Mouse (Mus musculus) hindbrain, embryonic 13.5 days (tissue): ENCODE measurements at regions not wholly inside any gene's neighbourhood (a gene's known extent, or its start where the extent isn't known, plus 50 kb on each side); places are given as distances from the start of the nearest gene placed in this dataset.
"Not testable (repeated sequence)": the region's sequence is repeated elsewhere in the genome, so short reads cannot be mapped to it uniquely, and the experiment has no call there.

ENCODE experiments used
- ATAC-seq: fragments of 200-750 bp; cut with Nextera tagmentation; 2 replicates; pipeline ENCODE4 v1.8.0; 2017; ENCODE audit warnings: moderate TSS enrichment; ENCODE audit not compliant: low FRiP score
- H3K27ac ChIP-seq: fragments of 300-500 bp; sonication (generic); 2 replicates; pipeline ENCODE4 v1.5.1; 2015; ENCODE audit warnings: inconsistent platforms, mild to moderate bottlenecking, moderate library complexity
- H3K27me3 ChIP-seq: fragments of 300-500 bp; sonication (generic); 2 replicates; pipeline ENCODE4 v1.6.1; 2015; ENCODE audit warnings: mild to moderate bottlenecking, inconsistent platforms
- H3K36me3 ChIP-seq: fragments of 300-500 bp; sonication (generic); 2 replicates; pipeline ENCODE4 v1.6.1; 2015; ENCODE audit warnings: mild to moderate bottlenecking, inconsistent platforms
- H3K4me1 ChIP-seq: fragments of 300-500 bp; sonication (generic); replicated peaks from 2 replicates; pipeline ENCODE4 v1.6.1; 2015; ENCODE audit warnings: inconsistent platforms
- H3K4me2 ChIP-seq: fragments of 300-500 bp; sonication (generic); 2 replicates; pipeline ENCODE4 v1.6.1; 2015; ENCODE audit warnings: inconsistent platforms, mild to moderate bottlenecking, moderate library complexity
- H3K4me3 ChIP-seq: fragments of 300-500 bp; sonication (generic); 2 replicates; pipeline ENCODE4 v1.5.1; 2015; ENCODE audit warnings: mild to moderate bottlenecking, inconsistent platforms
- H3K9ac ChIP-seq: fragments of 300-500 bp; sonication (generic); 2 replicates; pipeline ENCODE4 v1.6.1; 2015; ENCODE audit warnings: mild to moderate bottlenecking, inconsistent platforms
- H3K9me3 ChIP-seq: fragments of 300-500 bp; sonication (generic); 2 replicates; pipeline ENCODE4 v1.6.1; 2016; ENCODE audit warnings: inconsistent platforms
- WGBS: fragments of 180-500 bp; shearing (Covaris S2); methylation state at CpG from one replicate; pipeline ENCODE4 v1.1.7; 2015; 5-methylcytosine and 5-hydroxymethylcytosine counted together

- Histone ChIP-seq H3K27me3 (no peaks in the 10 kb centered on the region), H3K4me3 (no peak overlapping the region), H3K9me3 (no peaks in the 10 kb centered on the region), H3K27ac (no peak overlapping the region), H3K4me1 (no peaks in the 10 kb centered on the region), H3K9ac (no peak overlapping the region), H3K4me2 (no peak overlapping the region), H3K36me3 (no peaks in the 10 kb centered on the region)
- no peak for ATAC-seq
Measured at GRCm38 (mm10) chr5:12639549-12639948, 256.4 kb downstream of the Sema3d start.

DNA sequence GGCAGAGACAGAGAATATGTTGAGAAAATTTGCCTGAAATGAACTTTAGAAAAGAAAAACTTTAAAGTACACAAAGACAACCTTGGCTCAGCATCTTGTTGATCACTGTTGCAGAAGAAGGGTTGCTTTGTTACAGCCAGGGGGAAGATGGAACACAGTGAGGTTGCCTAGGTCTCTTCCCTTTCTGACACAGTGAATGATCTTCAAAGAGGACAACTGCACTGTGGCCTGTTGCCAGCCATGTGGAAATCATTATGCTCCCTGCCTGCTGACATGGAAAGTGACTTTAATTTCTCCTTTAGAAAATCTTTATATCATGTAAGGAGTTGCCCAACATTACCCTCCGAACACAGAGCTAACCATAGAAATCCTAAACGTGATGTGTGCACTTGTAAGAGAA is 263.1 kb downstream of the Sema3d start:
- H3K4me3 ChIP-seq: no peak overlapping the region
- no peak for ATAC-seq
- no peaks in the 10 kb centered on the region for H3K36me3 ChIP-seq
- H3K9me3 ChIP-seq: no peaks in the 10 kb centered on the region
- WGBS: 59% methylated on average over 2 of the region's 2 CpGs
- H3K27me3 ChIP-seq: no peaks in the 10 kb centered on the region
- no peak overlapping the region for H3K9ac ChIP-seq
- H3K27ac ChIP-seq: no peak overlapping the region
- no peaks in the 10 kb centered on the region for H3K4me1 ChIP-seq
- H3K4me2 ChIP-seq: no peak overlapping the region

GRCm38 (mm10) chr5:12673666-12674065 is 290.5 kb downstream of the Sema3d start:
- H3K27me3 ChIP-seq: no peaks in the 10 kb centered on the region
- H3K36me3 ChIP-seq: no peaks in the 10 kb centered on the region

DNA sequence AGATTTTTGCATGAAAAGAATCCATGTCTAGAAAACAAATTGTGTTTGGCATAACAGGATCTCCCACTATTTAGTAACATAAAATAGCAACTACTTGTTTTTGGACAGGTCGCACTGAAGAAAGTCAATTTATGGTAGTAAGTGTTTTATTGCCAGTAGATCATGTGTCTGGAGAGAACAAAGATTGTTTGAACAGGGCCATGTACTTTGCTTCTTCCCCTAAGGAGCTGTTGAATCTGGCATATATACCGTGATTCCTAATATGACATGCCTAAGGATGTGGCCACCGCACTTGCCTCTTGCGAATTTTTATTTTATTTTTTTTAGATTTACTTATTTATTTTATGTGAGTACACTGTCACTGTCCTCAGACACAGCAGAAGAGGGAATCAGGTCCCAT is 290.9 kb downstream of the Sema3d start:
- H3K36me3 ChIP-seq: no peaks in the 10 kb centered on the region
- ATAC-seq: no peak
- no peak overlapping the region for H3K4me3 ChIP-seq
- H3K4me2 ChIP-seq: no peak overlapping the region
- no peak overlapping the region for H3K27ac ChIP-seq
- WGBS: 91% methylated on average over 4 of the region's 4 CpGs
- H3K9me3 ChIP-seq: no peaks in the 10 kb centered on the region
- H3K4me1 ChIP-seq: no peaks in the 10 kb centered on the region
- H3K27me3 ChIP-seq: no peaks in the 10 kb centered on the region
- no peak overlapping the region for H3K9ac ChIP-seq

More at GRCm38 (mm10) chr5:12673666-12674065, 290.5 kb downstream of the Sema3d start:
- Histone ChIP-seq H3K9ac (no peak overlapping the region), H3K9me3 (no peaks in the 10 kb centered on the region), H3K4me2 (no peak overlapping the region), H3K27ac (no peak overlapping the region), H3K4me3 (no peak overlapping the region), H3K4me1 (no peaks in the 10 kb centered on the region)
- no peak for ATAC-seq
- WGBS: 87% methylated on average over 2 of the region's 2 CpGs

GRCm38 (mm10) chr5:12676712-12677111 is 293.5 kb downstream of the Sema3d start:
- no peak overlapping the region for H3K4me2 ChIP-seq
- H3K4me3 ChIP-seq: no peak overlapping the region
- H3K36me3 ChIP-seq: no peaks in the 10 kb centered on the region
- WGBS: 66% methylated on average over 3 of the region's 3 CpGs
- no peak overlapping the region for H3K9ac ChIP-seq
- no peak for ATAC-seq
- no peaks in the 10 kb centered on the region for H3K27me3 ChIP-seq
- no peaks in the 10 kb centered on the region for H3K4me1 ChIP-seq
- no peaks in the 10 kb centered on the region for H3K9me3 ChIP-seq
- no peak overlapping the region for H3K27ac ChIP-seq

DNA sequence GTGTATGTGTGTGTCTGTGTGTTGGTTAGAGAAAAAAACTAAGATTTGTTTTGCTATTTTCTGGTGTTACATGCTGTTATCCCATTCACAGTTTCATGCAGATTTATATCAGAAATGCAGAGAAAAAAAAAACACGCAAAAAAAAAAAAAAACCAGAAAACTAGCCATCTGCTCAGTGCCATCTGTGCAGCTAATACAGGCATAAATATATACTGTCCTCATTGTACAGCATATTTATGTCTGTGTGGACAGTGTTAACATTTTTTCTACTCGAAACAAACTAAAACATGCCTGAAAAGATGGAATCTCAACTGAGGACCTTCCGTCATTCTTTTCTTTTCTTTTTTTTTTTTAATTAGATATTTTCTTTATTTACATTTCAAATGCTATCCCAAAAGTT is 331.7 kb downstream of the Sema3d start:
- H3K4me1 ChIP-seq: no peaks in the 10 kb centered on the region
- peaks cover 4% of the 10 kb centered on the region; the same call in 1 of the 2 replicates for H3K36me3 ChIP-seq
- WGBS: 87% methylated on average over 3 of the region's 3 CpGs
- H3K27me3 ChIP-seq: no peaks in the 10 kb centered on the region
- no peak overlapping the region for H3K27ac ChIP-seq
- no peak overlapping the region for H3K4me3 ChIP-seq
- H3K9ac ChIP-seq: no peak overlapping the region
- ATAC-seq: no peak
- H3K9me3 ChIP-seq: peaks cover 7% of the 10 kb centered on the region
- no peak overlapping the region for H3K4me2 ChIP-seq

GRCm38 (mm10) chr5:12751514-12751913 is 368.3 kb downstream of the Sema3d start:
- no peak overlapping the region for H3K9ac ChIP-seq
- no peaks in the 10 kb centered on the region for H3K4me1 ChIP-seq
- no peak overlapping the region for H3K27ac ChIP-seq
- WGBS: 60% methylated on average over 5 of the region's 5 CpGs
- no peak overlapping the region for H3K4me3 ChIP-seq
- no peaks in the 10 kb centered on the region for H3K36me3 ChIP-seq
- no peaks in the 10 kb centered on the region for H3K27me3 ChIP-seq
- no peak for ATAC-seq
- no peak overlapping the region for H3K4me2 ChIP-seq
- H3K9me3 ChIP-seq: no peaks in the 10 kb centered on the region

GRCm38 (mm10) chr5:12759634-12760033 is 365.6 kb upstream of the Sema3a start:
- no peak overlapping the region for H3K27ac ChIP-seq
- no peak overlapping the region for H3K4me3 ChIP-seq
- H3K4me1 ChIP-seq: no peaks in the 10 kb centered on the region
- no peak for ATAC-seq
- no peak overlapping the region for H3K4me2 ChIP-seq
- H3K9ac ChIP-seq: no peak overlapping the region
- no peaks in the 10 kb centered on the region for H3K9me3 ChIP-seq
- H3K36me3 ChIP-seq: no peaks in the 10 kb centered on the region
- no peaks in the 10 kb centered on the region for H3K27me3 ChIP-seq

- no peak overlapping the region for H3K4me3 ChIP-seq
- H3K4me1 ChIP-seq: no peaks in the 10 kb centered on the region
- H3K4me2 ChIP-seq: no peak overlapping the region
- 94% methylated on average over 1 of the region's 1 CpGs for WGBS
- H3K9me3 ChIP-seq: no peaks in the 10 kb centered on the region
- ATAC-seq: no peak
- no peaks in the 10 kb centered on the region for H3K27me3 ChIP-seq
- H3K36me3 ChIP-seq: no peaks in the 10 kb centered on the region
- H3K27ac ChIP-seq: no peak overlapping the region
- no peak overlapping the region for H3K9ac ChIP-seq
Measured at GRCm38 (mm10) chr5:12767383-12767782, 357.8 kb upstream of the Sema3a start.

- Histone ChIP-seq H3K4me1 (no peaks in the 10 kb centered on the region), H3K27ac (no peak overlapping the region), H3K36me3 (no peaks in the 10 kb centered on the region), H3K4me2 (no peak overlapping the region), H3K27me3 (no peaks in the 10 kb centered on the region), H3K4me3 (no peak overlapping the region), H3K9ac (no peak overlapping the region), H3K9me3 (peaks cover 7% of the 10 kb centered on the region; the same call in 1 of the 2 replicates)
- no peak for ATAC-seq
- 88% methylated on average over 3 of the region's 3 CpGs for whole genome bisulfite sequencing
Measured at GRCm38 (mm10) chr5:12782681-12783080, 342.5 kb upstream of the Sema3a start.

GRCm38 (mm10) chr5:12808729-12809128 is 316.5 kb upstream of the Sema3a start:
- Histone ChIP-seq H3K27me3 (no peaks in the 10 kb centered on the region), H3K9ac (no peak overlapping the region), H3K36me3 (no peaks in the 10 kb centered on the region), H3K27ac (no peak overlapping the region), H3K4me1 (no peaks in the 10 kb centered on the region), H3K4me2 (no peak overlapping the region), H3K4me3 (no peak overlapping the region), H3K9me3 (no peaks in the 10 kb centered on the region)
- no peak for ATAC-seq
- WGBS: 84% methylated on average over 1 of the region's 1 CpGs

GRCm38 (mm10) chr5:12809884-12810283 is 315.3 kb upstream of the Sema3a start:
- no peak overlapping the region for H3K9ac ChIP-seq
- no peaks in the 10 kb centered on the region for H3K4me1 ChIP-seq
- ATAC-seq: no peak
- 85% methylated on average over 2 of the region's 2 CpGs for WGBS
- no peak overlapping the region for H3K4me2 ChIP-seq
- no peak overlapping the region for H3K4me3 ChIP-seq
- no peak overlapping the region for H3K27ac ChIP-seq
- no peaks in the 10 kb centered on the region for H3K36me3 ChIP-seq
- no peaks in the 10 kb centered on the region for H3K9me3 ChIP-seq
- H3K27me3 ChIP-seq: no peaks in the 10 kb centered on the region

DNA sequence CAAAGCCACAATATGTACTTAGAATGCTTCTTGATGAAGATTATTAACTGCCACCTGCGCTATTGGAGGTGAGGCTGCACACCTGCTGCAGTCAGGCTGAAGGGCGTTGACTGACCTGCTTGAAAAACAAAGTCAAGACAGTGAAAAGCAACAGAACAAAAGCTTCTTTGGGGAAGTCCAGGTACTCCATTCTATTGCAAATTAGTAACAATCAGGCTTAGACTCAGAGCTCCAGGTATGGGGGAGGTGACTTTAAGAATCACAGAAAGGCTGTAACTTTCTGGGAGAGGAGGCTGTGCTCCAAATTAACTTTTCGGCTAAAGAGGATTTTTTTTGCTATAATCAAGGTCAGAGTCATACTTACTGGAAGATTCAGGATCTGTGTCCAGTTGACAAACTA is 278.0 kb upstream of the Sema3a start:
- not testable (repeated sequence) for H3K27ac ChIP-seq, H3K36me3 ChIP-seq, ATAC-seq, H3K9ac ChIP-seq, H3K4me3 ChIP-seq, H3K27me3 ChIP-seq, H3K4me1 ChIP-seq, H3K4me2 ChIP-seq
- peaks cover 14% of the 10 kb centered on the region; the same call in 1 of the 2 replicates for H3K9me3 ChIP-seq
- 87% methylated on average over 3 of the region's 3 CpGs for WGBS

DNA sequence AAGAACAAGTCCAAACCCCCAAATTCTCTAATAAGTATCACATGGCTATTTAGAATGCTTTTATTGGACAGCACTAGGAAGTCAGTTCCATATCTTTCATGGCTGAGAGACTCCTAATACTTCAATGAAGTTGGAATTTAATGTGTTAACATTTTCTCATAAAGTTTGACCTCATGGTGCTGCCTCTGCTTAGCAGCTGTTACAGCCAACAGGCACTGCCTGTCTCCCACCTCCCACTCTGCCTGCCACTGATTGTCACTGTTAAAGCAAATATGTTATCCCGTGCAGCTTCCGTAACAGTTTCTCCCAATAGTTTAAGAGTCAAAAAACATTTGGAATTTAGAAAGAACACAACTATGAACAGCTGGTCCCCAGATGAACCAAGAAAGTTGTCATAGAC is 268.3 kb upstream of the Sema3a start:
- H3K27ac ChIP-seq: no peak overlapping the region
- no peak overlapping the region for H3K4me3 ChIP-seq
- no peaks in the 10 kb centered on the region for H3K9me3 ChIP-seq
- 73% methylated on average over 2 of the region's 2 CpGs for WGBS
- H3K27me3 ChIP-seq: no peaks in the 10 kb centered on the region
- H3K4me1 ChIP-seq: no peaks in the 10 kb centered on the region
- no peak for ATAC-seq
- no peak overlapping the region for H3K9ac ChIP-seq
- H3K36me3 ChIP-seq: no peaks in the 10 kb centered on the region
- H3K4me2 ChIP-seq: no peak overlapping the region
